Mouse (Mus musculus): ENCODE measurements around the gene Hist1h3c.
"Not testable (repeated sequence)": the region's sequence is repeated elsewhere in the genome, so short reads cannot be mapped to it uniquely, and the experiment has no call there.

The Hist1h3c gene

DNA sequence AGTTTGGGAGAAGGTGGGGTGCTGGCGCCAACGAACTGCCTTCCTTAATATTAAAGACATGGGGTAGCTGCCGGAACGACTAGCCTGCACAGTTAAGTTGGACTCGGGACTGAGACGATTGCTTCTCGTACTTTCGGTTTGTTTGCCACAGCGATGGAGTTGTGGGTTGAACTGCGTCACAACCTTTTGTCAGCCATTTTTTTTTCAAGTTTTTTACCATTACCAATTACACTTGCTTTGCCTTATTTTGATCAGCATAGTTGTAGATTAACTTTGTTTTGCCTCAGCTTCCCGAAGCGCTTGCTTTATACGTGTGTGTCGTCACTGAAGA lies 5.5 kb downstream of the Hist1h3c start:
- DNase-seq (ENCODE audit: low spot score in 2 of 2), result no peak

DNA sequence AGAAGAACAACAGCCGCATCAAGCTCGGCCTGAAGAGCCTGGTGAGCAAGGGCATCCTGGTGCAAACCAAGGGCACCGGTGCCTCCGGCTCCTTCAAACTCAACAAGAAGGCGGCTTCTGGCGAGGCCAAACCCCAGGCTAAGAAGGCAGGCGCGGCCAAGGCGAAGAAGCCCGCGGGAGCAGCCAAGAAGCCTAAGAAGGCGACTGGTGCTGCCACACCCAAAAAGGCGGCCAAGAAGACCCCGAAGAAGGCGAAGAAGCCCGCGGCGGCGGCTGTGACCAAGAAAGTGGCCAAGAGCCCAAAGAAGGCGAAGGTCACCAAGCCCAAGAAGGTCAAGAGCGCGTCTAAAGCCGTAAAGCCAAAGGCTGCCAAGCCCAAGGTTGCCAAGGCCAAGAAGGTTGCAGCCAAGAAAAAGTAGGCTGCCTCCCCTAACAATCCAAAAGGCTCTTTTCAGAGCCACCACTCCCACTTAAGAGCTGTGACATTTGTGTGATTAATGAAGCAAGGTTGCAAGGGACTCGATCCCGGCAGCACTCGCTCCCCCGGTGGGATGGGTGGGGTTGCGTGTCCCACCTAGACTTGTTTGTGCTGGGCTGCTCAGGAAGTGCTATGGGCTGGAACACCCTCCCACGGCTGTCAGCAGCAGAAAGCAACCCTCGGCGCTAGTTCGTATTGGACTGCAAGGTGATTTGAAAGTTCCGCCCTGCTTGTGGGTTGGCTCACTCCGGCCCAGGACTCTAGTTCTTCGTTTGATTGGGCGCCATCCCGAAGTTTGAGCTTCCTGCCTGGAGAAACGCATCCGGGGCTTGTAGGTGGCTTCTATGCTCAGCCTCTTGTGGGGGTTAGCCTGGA lies 6.1 kb downstream of the Hist1h3c start:
- DNase-seq (ENCODE audit: low spot score in 2 of 2), result peak; percentile 95 to 96

DNA sequence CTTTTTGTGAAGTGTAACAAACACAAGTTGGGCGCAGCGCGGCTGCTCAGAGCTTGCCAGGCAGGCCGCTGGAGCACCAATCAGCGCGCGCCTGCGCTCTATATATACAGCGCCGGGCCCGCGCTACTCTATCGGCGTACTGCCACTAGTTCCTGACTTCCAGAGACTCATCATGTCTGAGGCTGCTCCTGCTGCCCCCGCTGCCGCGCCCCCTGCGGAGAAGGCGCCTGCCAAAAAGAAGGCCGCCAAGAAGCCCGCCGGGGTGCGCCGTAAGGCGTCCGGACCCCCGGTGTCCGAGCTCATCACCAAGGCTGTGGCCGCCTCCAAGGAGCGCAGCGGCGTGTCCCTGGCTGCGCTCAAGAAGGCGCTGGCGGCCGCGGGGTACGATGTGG lies 6.7 kb downstream of the Hist1h3c start, which contains the start of gene Hist1h1c:
Gene Hist1h1c (plus strand): TSS at position 132 of the 392 bp plus-strand sequence.
- peak; percentile 87 to 91 for DNase-seq (ENCODE audit: low spot score in 2 of 2)

DNA sequence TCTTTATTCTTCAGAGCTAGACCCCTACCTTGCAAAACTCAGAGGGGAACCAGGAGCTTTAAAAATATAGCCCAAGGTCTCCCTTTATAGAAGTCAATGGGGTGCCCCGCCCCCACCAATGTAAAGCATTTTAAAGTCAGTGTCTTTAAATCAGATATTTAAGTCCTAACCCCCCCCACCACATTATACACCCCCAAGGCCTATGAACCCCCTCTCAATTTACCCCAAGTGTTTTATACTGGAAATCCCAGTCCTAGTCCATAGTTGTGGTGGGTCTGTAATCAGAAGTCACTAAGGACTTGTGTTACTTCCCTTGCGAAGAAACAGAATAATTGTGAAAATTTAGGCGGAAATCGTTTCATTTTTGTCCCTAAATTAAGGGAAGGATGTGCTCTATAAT lies 7.4 kb downstream of the Hist1h3c start:
- DNase-seq (ENCODE audit: low spot score in 2 of 2), result no peak

DNA sequence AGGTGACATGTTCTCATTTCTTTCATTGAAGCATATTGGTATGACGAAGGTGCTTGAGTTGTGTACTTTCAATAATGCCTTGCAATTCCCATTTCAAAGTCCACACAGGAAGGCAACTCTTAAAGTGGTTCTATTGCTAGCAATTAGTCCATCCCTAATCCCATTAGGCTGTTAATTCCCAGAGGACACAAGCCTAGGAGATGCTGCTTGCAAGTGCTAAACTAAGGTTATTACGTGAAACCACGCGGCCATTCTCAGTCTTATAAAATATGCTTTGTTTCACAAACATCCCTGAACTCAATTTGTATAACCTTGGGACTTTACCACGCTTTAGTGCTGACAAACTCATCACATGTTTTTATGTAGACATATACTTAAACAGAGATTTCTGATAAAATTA lies 8.3 kb downstream of the Hist1h3c start:
- no peak for DNase-seq (ENCODE audit: low spot score in 2 of 2)

DNA sequence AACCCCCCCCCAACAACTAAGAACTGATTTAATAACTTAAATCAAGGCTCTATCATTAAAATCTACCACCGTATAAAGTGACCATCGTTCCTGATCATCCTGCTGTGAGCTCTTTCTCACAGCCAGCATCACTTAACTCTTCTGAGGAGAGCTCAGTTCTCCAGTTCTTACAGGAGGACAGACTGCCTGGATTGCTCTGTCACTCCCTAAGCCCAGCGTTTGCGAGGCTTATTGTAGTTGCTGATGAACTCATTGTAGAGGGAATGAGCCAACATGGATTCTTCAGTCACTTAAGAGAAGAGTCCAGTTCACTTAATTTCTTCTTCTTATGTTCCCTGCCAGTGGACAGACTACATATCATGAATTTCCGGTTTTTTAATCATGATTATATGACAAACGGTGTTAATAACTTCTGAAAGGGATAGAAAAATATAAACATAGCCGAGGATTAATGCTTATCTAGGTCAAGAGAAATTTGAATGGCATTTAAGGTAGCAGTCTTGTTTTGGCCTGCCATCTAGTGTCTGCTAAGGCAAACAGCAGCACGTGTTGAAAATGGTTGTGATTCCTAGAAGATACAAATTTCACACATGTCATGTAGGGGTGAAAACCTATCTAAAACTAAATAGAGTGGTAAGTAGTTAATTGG lies 13.1 kb downstream of the Hist1h3c start:
- peak; percentile 36 to 57 for DNase-seq (ENCODE audit: low spot score in 2 of 2)

DNA sequence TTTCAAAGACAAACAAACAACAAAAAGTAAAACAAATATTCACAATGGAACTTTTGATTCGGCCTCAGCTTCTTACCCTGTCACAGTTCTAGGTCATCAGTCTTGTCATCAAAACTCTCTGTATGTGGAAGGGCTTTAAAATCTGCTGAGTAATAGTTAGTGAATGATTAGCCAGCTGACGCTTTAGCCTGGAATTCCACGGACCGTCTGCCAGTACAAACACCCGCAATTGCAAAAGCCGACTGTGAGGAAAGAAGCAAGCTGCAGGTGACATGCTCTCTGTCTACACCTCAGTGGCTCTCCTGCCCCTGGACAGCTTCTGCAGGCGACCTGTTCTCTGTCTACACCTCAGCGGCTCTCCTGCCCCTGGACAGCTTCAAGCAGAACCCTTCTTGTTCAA lies 14.9 kb downstream of the Hist1h3c start:
- no peak for DNase-seq (ENCODE audit: low spot score in 2 of 2)

DNA sequence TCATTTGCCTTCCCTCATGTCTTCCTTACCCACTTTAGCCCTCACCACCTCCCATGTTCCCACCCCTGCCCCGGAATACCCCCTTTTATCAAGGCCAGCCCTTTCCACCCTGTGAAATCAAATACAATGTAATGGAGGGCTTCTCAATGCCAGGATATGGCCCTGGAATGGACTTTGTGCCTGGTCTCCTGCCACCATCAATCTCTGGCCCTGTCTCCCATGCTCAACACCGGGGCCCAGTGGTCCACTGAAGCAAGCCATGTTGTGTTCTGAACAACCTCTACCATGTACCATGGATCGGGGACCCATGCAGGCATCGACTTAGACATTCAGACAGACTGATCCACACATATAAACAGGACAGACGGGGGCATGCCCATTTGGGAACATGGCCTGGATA lies 15.7 kb downstream of the Hist1h3c start:
- no peak for DNase-seq (ENCODE audit: low spot score in 2 of 2)

DNA sequence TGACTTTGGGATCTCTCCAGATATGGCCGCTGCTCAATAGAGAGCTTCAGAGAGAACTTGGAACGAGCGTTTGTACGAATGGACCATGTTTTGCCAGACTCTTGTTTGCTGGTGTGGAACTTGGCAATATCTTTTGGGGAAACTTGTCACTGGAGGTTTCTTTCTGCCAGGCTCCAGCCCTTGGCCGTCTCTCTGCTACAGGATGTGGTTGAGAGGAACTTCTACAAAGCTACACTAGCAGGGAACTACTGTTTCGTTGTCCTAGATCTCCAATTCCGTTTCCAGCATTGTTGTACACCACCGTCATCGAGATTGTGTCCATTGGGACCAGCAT lies 16.2 kb downstream of the Hist1h3c start:
- DNase-seq (ENCODE audit: low spot score in 2 of 2), result no peak

DNA sequence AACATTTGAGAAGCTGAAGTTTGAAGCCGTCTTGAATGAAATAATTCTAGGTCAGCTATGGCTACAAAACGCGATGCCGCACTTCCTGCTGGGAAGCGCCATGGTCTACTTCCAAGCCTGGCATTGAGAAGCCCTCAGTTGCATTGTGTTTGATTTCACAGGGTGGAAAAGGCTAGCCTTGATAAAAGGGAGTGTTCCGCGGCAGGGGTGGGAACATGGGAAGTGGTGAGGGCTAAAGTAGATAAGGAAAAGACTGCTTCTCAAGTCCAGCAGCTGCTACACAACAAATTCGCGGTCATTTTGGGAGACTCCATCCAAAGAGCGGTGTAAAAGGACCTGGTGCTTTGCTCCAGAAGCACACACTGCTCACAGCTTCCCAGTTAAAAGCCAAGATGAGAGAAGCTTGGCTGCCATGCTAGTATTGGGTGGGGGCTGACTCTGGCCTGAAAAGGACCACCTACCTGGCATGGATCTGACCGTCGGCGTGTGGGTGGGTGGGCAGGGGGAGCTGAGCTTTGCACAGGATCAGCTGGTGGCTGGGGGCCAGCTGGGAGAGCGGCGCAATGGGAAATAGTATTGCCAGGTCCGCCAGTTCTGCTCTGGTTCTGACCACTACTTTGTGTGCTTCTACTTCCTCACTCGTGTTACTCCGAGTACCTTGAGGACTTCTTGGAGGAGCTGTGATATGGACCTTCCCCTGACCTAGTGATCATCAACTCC lies 16.8 kb downstream of the Hist1h3c start:
- no peak for DNase-seq (ENCODE audit: low spot score in 2 of 2)

DNA sequence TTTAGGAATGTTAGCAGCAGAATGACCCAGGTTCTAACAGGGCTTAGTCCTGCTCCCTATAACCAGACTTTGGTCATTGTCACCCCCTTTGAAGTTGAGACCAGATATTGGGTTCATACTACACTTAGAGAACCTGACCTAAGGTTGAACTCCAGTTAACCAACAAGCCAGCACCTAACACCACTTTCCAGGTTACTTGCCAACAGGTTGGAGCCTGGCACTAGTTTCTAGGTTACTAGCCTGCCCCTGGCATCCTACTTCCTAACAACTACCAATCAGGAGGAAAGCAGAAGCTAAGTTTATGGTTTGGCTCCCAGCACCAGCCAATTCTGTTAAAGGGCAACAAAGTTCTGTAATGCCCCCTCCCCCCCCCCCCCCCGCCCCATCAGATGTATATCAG lies 20.2 kb downstream of the Hist1h3c start:
- no peak for DNase-seq (ENCODE audit: low spot score in 2 of 2)

DNA sequence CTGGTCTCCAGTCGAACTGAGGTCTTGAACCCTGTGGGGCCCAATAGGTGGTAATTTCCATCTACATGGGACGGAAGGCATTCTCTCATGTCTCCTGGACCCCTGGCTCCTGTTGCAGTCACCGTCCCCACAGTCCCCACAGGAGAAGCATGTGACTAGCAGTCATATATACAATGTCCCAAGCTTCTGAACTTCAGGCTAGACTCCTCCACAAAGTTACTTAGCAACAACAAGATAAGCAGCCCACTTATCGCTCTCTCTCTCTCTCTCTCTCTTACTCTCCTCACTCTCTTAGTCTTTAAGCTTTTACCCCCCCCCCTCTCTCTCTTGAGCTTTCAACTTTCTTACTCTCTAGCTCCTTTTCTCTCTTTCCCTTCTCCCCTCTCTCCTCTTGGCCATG lies 21.2 kb downstream of the Hist1h3c start:
- DNase-seq (ENCODE audit: low spot score in 2 of 2), result no peak

DNA sequence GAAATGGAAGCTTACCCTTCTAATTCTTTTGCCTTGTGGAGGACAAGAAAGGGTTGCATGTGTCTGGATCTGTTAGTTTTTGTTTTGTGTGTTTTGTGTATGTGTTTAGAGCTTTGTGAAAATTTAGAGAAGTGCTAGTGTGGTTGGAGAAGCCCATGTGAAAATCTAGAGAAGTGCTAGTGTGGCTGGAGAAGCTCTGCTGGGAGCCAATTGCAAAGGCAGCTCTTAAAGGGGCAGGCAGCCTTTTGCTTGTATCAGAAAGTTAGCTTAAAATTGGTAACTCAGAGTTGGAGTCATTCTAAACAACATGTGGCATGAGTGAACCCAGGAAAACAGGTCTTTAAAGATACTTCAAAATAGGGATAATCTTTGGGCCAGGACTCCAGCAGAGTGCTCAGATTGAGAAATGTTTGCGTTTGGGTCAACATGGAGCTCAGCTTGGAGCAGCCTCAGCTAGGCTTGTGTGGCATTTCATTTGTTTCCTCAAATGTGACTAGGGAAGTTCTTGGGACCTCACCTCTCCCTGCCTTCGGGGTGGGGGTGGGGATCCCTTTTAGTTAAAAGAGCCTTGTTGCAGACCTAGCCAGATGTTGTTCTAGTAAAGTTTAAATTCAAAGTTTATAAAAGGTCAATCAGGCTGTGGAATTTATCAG lies 27.7 kb downstream of the Hist1h3c start:
- not testable (repeated sequence) for DNase-seq (ENCODE audit: low spot score in 2 of 2)

DNA sequence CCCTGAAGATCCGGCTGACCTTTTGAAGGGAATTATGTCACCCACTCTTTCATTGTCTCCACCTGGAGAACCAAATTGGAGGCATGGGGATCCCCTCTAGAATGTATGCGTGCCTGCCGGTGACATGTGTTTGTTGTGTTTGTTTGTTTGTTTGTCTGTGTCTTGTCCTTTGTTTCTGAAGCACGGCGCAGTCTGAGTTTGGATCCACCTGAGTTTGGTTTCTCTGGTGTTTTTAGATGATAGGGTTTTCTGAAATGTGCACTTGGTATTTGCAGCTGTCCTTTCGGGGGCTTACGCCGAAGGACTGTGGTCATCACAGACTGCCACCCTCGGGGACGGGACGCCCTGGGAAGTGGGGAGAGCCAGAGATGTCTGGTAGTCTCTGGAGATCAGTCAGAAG lies 28.2 kb downstream of the Hist1h3c start:
- DNase-seq (ENCODE audit: low spot score in 2 of 2), result no peak

DNA sequence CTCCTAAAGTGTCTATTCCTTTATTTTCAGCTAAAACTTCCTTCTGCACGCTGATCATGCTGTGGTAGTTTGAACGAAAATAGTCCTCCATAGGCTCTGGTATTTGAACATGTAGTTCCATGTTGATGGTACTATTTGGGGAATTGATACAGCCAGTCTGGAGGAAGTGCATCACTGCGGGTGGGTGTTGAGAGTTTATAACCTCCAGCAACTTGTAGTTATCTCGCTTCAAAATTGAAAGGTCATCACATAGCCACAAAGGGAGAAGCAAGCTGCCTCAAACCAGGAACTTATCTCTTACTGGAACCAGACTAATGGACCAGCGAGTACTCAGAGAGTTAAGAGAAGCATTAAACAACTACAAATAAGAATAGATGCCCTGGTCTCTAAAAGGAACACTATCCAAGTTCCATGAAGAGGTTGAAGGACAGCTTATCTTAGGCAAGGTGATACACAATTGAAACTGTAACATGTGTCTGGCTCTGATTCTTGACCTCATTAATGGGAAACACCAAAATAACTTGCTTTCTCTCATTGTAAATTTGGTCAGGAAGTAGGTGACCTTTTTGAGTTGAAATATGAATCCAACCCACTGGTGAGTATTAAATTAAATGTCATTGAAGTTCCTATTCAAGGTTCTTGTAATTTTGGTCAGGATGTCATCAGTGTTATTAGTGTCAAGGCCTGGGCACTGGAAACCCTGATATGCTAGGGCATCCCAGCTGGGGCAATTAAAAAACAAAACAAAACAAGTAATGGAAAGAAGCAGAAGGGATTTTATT lies 28.9 kb downstream of the Hist1h3c start:
- DNase-seq (ENCODE audit: low spot score in 2 of 2), result no peak

DNA sequence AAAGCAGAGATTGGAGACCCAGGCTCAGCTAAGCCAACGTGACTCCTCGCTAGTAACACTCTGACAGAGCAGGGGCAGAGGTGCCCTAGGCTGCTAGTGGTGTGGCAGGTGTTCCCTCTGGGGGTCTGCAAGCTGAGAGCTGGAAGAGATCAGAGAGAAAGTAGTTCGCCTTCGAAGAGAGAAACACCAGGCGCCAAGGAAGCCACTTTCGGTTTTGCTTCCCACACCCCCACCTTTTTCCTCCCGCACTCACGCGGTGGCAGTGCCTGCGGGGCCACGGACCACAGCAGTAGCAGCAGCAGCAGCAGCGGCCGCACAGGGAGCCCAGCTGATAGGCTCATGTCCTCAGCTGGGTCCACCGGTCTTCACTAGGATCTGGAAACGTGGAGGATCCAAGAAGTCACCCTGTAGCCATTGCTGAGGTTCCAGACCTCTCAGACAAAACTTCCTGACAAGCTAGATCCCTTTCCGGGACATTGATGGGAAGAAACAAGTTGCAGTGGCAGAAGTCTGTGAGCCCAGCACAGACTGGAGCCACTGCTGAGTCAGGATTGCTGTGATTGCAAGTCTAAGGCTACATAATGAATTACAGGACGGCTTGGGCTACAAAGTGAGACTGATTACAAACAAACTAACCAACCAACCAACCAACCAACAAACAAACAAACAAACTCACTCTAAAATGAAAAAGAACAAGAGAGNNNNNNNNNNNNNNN lies 34.9 kb downstream of the Hist1h3c start, which contains the start of gene Hfe:
Gene Hfe (minus strand): TSS at position 481 of the 716 bp plus-strand sequence.
- DNase-seq (ENCODE audit: low spot score in 2 of 2), result peak; percentile 40 to 46

DNA sequence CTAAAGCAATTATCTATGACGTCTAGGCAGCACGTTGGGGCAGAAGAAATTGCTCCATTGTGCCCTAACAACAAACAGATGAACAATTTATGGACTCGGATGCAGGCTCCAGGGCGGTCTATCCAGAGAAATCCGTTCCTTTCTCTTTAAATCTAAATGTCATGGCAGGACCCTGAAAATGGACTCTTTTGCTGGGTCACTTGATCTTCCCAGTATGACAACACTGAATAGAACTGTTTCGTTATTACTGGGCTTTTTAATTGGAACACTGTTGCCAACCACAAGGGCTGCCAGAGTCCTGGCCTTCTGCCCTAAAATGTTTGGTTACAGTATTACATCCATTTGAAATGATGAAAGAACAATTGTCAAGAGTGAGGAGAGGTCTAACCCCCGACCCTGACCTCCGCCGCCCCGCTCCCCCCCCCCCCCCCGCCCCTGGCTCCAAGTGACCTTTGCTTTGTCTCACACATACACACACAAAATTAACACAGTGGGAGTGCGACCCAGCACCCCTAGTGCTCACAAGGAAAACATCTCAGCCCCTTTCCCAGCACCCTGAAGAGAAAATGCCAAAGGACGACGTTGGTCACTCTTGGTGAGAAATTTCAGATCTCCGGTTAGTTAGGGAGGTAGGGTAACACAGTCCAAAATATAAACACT lies 35.6 kb downstream of the Hist1h3c start:
- no peak for DNase-seq (ENCODE audit: low spot score in 2 of 2)

DNA sequence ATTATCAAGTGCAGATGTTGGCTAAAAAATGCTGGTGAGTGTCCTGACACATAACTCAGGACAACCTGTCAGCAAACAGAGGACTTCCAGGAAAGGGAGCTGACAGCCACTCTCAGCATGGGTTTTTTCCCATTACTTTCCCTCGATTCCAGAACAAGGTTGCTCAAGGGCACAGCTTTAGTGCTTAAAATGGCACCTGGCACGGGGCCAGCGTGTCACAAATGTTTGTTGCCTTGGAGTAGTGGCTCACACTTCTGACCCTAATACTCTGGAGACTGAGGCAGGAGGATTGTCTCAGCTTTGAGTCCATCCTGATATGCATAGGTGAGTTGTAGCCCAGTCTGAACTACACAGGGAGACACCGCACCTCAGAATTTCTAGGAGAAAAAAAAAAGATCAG lies 36.7 kb downstream of the Hist1h3c start:
- DNase-seq (ENCODE audit: low spot score in 2 of 2), result no peak

DNA sequence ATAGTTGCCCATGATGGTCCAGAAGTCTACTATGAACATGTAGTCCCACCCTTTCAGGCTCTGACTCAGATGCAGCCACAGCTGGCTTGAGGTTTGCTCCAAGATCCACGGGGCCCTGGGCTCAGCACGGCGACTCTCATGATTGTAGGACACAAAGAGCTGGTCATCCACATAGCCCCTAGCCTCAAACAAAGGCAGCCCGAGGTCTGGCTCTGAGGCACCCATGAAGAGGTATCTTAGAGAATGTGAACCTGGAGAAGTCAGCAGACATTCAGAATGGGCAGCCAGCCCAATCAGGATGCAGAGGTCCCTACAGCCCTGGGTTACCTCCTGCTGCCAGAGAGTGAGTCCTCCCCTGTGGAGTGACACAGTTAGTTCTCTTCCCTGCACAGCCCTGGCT lies 37.4 kb downstream of the Hist1h3c start:
- no peak for DNase-seq (ENCODE audit: low spot score in 2 of 2)

DNA sequence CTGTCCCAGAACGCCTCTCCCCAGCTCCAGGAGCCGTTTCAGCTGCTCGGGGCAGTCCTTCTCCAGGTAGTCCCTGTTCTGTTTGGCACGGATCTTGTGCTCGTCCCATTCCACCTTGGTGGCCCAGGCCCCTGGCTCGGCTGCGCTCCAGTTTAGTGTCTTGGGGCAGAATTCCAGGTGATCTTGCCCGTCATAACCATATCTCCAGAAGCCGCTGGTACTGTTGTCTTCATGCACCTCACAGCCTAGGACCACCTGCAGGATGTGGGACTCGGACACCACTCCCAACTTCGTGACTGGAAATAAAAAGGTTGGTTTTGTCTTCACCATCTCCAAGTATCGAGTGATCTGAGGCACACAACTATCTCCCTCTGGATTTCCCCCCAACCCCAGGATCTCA lies 38.6 kb downstream of the Hist1h3c start:
- DNase-seq (ENCODE audit: low spot score in 2 of 2), result no peak

All from right cerebral cortex, adult 2 months (tissue).